Mouse (Mus musculus): ENCODE results near the gene Exosc1.
"Not testable (repeated sequence)": the region's sequence is repeated elsewhere in the genome, so short reads cannot be mapped to it uniquely, and the experiment has no call there.

The Exosc1 gene

GRCm38 (mm10) chr19:41933179-41934086, at the start of gene Exosc1, which contains the start of gene Zdhhc16:
Gene Exosc1 (minus strand): TSS chr19:41933423.
Gene Zdhhc16 (plus strand): TSS chr19:41933480.
- peak; percentile 98 to 99 for DNase-seq

- peak in 1 of 2 experiments; percentile 7 for DNase-seq
These were observed 49.5 kb upstream of the Exosc1 start for GRCm38 (mm10) chr19:41982791-41983150.

GRCm38 (mm10) chr19:41981931-41982790, 48.9 kb upstream of the Exosc1 start:
- peak; percentile 74 to 82 for DNase-seq

GRCm38 (mm10) chr19:41981595-41981927, 48.3 kb upstream of the Exosc1 start, which contains the start of gene Ubtd1:
Gene Ubtd1 (plus strand): TSS chr19:41981763.
- DNase-seq, result no peak

- peak; percentile 99 for DNase-seq
These were observed 47.8 kb upstream of the Exosc1 start, which contains the start of gene Mms19 for GRCm38 (mm10) chr19:41980819-41981594. Gene Mms19 (minus strand): TSS chr19:41981157.

- DNase-seq, result peak; percentile 57 to 72
These were observed 47.2 kb upstream of the Exosc1 start for GRCm38 (mm10) chr19:41980422-41980818.

GRCm38 (mm10) chr19:41973891-41974794, 40.9 kb upstream of the Exosc1 start:
- DNase-seq, result peak in 1 of 2 experiments; percentile 3

GRCm38 (mm10) chr19:41969618-41970017, 36.4 kb upstream of the Exosc1 start:
- no peak for DNase-seq

GRCm38 (mm10) chr19:41953574-41953973, 20.4 kb upstream of the Exosc1 start:
- no peak for DNase-seq

GRCm38 (mm10) chr19:41952287-41952686, 19.1 kb upstream of the Exosc1 start:
- peak; percentile 36 to 37 for DNase-seq

- DNase-seq, result no peak
These were observed 10.6 kb upstream of the Exosc1 start for GRCm38 (mm10) chr19:41943841-41944240.

- DNase-seq, result no peak
These were observed 5.3 kb upstream of the Exosc1 start for GRCm38 (mm10) chr19:41938539-41938938.

- DNase-seq, result no peak
These were observed 2.7 kb upstream of the Exosc1 start for GRCm38 (mm10) chr19:41935921-41936320.

- no peak for DNase-seq
These were observed 901 bp upstream of the Exosc1 start for GRCm38 (mm10) chr19:41934124-41934523.

- no peak for DNase-seq
These were observed 537 bp downstream of the Exosc1 start for GRCm38 (mm10) chr19:41932686-41933085.

- DNase-seq, result no peak
These were observed 12.7 kb downstream of the Exosc1 start for GRCm38 (mm10) chr19:41920412-41921067.

- no peak for DNase-seq
These were observed 13.8 kb downstream of the Exosc1 start for GRCm38 (mm10) chr19:41919471-41919870.

- DNase-seq, result no peak
These were observed 16.4 kb downstream of the Exosc1 start for GRCm38 (mm10) chr19:41916853-41917252.

- DNase-seq, result no peak
These were observed 17.9 kb downstream of the Exosc1 start for GRCm38 (mm10) chr19:41915294-41915693.

- not testable (repeated sequence) for DNase-seq
These were observed 18.7 kb downstream of the Exosc1 start for GRCm38 (mm10) chr19:41914592-41914882.

Data from kidney, postnatal 4 days (tissue).